Mouse (Mus musculus) retina, postnatal 7 days (tissue): Measurements from ENCODE around the gene Fam193b.

Experiments used
- DNase-seq: peaks from one replicate; pipeline ENCODE4 v3.0.0-alpha.2; 2012; ENCODE audit warnings: low read depth, low spot score

Fam193b gene

GRCm38 (mm10) chr13:55527834-55528772 is 42.8 kb downstream of the Fam193b start:
- DNase-seq = no peak

DNA sequence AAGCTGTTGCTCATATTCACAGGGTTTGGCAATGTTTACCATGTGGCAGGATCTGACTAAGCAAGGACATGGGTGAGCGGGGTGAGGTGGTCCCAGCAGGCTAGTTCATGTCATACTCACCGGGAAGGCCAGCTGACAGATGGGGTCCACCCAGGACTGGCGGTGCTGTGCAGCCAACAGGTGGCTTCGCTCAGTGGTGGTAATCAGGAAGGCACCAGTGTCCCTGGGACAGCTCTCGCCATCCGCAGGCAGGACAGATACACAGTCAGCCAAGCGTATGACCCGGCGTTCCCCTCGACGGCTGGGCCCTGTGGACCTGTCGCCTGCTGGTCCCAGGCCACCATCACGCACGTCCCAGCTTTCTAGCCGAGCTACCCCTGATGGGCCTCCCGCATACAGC is 43.7 kb downstream of the Fam193b start:
- no peak for DNase-seq

DNA sequence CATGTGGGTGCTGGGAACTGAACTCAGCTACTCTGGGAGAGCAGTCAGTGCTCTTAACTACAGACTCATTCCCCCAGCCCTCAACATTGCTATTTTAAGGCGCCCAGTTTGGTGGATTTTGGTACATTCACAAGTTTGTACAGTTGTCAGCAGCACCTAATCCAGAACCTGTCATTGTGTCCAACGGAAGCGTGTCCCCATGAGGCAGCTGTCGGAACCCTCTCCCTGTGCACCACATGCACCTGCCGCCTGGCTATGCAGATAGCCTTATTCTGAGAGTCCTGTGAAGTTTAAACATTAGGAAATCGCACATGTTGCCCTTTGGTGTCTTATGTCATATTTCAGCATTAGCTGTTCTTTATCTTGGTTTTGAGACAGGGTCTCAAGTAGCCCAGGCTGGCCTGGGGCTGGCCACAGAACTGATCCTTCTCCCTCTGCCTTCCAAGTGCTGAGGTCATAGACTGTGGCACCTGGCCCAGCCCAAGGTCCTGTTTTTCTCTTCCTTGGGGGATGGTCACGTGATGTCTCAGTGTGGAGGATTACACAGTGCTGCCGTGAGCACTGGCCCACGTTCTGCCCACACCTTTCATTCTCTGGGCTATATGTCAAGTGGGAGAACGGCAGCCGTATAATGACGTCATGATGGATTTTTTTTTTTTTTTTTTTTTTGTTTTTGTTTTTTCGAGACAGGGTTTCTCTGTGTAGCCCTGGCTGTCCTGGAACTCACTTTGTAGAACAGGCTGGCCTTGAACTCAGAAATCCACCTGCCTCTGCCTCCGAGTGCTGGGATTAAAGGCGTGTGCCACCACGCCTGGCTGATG is 45.0 kb downstream of the Fam193b start:
- no peak for DNase-seq

DNA sequence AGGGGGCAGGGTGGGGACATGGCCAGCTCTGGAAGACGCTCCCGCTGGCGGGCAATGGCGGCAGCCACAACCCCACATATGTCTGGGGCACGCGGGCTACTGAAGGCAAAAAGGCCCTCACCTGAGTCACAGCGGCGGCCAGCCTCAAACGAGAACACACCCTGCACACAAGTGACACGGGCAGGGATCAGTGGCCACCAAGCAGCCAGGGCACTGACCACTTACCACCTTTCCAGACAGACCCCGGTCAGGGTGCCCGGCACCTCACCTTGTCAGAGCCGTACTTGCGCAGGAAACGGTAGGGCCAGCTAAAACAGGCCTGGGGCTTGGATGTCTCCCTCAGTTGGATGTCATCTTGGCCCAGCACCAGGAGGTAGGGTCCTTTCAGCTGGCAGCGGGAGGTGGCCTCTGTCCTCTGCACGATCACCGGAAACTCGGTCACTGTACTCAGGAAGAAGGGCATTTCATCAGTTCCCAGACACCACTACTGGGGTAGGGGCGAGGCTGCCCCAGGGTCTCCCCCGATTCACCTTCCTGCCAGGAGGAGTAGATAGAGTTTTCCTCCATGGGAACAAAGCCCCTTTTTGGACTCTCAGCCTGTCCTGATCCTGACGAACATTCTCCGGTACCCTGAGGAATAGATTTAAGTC is 46.8 kb downstream of the Fam193b start:
- DNase-seq = no peak

DNA sequence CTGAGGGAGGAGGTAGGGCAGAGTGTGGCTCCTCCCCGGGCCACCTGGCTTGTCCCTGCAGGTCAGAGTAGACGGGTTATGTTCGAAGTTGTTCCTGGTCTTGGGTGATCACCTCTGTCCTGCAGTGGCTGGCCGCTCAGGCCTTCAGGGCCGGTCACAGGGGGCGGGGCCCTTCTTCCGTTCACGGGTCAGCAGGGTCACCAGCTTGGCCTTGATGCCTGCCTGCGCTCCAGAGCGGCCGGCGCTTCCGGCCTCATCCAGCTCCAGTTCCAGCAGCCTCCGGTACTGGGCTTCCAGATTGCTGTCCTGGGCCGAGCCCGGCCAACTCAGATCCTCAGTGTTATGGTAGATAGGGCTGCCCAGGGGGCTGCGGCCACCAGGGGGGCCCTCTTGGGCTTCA is 47.6 kb downstream of the Fam193b start:
- DNase-seq = no peak

- DNase-seq = no peak
Observed at GRCm38 (mm10) chr13:55522730-55523129, 48.2 kb downstream of the Fam193b start.

DNA sequence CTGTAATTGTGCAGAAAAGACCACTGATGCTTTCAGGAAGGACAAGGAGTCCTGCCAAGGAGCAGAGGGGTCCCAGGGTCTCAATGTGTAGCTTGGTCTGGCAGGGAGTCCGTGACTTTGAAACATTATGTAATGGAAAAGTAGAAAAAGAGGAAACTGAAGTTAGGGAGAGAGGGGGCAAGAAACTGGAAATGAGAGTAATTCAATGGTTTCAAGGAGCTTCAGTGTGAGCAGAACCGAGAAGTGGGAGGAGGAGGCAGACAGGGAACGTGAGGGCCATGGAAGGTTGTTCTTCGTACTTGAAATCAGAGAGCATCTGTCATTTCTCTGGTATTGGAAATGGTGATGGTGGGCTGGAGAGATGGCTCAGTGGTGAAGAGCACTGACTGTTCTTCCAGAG is 51.3 kb downstream of the Fam193b start:
- DNase-seq = no peak

DNA sequence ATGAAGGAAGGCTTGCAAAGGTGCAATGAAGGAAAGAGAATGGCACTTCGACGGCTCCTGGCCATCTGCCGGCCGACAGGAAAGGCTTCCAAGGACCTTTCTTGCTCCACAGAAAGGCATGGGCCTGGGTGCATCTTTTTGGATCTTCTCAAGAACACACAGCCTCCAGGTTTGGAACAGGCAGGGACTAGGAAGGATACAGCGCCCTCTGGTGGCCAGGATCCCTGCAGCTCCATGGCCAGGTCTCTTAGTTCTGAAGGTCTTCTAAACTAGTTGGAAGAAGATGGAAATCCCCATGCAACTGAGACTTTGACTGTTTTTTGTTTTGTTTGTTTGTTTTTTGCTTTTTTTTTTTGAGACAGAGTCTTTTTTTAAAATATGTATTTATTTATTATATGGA is 54.0 kb downstream of the Fam193b start:
- DNase-seq = peak; percentile 75

DNA sequence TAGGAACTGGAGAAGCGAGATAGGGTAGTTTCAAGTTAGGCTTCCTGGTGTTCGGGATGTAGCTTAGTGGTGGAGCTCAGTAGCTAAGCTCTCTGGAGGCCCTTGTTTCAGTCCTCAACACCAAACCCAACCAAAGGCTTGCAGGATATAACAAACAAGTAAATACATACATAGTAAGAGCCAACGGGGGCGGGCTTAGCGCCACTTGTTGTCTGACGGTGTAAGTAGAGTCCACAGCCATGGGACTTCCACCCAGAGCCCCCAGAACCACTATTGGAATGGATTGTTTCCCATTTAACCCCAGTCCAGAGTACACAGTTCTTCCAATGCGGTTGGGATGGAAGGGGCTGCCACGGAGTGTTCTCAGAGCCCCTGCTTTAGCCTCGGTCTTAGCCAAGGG is 57.1 kb downstream of the Fam193b start:
- no peak for DNase-seq

DNA sequence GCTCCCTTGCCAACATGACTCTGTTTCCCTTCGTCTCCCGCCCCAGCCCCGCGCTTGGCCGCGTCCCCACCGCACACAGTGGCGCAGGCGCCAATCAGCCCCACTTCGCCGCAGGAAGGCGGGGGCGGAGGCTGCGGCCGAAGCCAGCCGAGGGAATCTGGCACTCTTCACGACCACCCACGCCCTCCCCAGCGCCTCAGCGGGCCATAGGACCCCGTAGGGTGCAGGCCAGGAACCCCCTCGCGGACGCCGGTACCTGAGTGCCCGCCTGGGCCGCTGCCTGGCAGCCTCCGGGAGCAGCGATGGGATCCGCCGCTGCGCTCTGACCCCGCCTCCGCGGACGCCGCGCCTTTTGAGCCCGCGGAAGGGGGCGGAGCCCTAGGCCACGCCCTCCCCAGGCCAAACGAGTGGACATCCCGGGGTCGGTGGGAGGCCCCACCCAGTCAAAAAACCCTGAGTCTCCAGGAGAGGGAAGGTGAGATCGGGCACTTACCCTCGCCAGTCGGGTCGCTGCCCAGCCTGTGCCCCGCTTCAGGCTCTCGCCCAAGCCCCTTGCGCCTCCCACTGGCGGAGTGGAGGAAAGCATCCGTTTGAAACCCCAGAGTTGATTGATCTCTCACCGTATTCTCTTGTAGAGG is 57.7 kb downstream of the Fam193b start, which contains the start of gene Pdlim7:
Pdlim7 (minus strand) TSS at position 566 of the 638 bp plus-strand sequence.
- peak; percentile 72 for DNase-seq

DNA sequence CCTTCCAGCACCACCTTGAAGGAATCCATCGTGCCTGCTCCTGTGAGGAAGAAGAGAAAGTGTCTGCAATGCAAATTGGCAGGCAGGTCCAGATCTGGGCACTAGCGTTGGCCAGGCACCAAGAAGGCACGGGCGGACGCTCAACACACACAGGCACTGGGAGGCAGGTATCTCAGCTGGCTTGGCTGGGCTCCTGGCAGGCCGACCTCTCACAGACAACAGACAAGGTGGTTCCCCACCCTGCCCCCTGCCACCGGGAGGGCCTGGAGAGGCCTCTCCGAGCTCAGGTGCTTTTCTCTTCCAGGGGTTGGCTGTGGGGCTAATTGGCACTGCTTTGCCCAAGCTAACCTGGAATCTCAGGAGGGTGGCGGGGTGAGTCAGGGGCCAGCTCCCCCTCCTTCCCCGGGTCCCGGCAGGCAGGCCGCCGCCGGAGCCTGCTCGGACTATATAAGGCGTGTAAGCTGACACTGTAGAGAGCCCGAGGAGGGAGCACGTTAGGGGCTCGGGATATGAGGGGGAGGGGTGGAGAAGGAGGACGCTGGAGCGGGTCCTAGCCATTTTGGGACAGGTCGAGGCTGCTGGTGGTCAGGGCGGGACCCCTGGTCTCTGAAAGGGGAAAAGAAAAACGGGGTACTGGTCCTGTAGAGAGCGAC is 58.4 kb downstream of the Fam193b start:
- DNase-seq = no peak

- no peak for DNase-seq
Observed at GRCm38 (mm10) chr13:55511492-55511861, 59.4 kb downstream of the Fam193b start.

DNA sequence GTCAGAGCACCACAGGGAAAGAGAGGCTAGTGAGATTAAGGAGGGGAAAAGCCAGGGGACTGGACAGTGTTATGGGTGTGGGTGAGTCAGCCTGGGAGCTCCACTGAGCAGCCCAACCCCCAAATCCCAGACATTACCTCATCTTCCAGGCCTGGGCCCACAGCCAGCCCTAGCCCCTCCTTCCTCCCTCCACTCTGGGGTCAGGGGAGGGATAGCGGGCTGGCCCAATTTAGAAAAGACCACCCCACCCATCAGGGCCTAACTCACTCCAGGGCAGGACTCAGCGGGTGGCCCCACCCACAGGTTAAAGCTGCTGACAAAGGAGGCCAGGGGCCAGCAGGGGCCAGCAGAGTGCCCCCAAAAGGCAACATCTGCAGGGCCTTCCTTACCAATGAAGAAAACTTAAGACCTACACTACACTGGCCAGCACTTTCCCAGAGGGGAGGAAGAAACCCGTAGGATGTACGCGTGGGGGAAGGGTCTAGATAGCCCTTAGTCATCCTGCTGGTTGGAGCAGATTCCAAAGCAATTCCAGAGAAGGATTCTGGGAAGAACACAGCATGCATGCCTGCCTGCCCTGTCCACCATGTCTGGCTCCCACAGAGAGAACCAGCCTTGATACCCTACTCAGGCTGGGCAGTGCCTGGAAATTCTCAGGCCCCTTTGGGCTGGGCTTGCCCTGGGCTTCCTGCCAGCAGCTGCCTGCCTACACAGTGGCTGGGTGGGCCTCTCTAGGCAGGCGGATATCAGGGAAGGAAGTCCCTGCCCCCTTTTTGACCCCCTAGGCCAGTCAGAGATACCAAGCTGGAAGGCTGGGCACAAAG is 60.0 kb downstream of the Fam193b start:
- DNase-seq = no peak

DNA sequence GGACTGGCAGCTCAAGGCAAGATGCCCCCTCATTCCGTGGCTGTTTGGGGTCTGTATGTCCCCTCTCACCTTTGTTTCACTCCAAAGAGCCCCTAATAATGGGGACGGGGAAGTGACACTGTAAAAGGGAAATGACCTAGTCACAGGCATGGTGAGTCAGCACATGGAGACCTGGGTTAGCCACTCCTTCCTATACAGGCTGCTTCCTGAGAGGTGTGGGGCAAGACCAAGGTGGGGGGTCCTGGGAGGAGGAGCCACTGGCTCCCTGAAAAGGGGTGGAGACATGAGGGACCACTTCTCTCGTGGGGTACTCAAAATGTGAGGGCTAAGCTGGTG is 60.6 kb downstream of the Fam193b start:
- DNase-seq = no peak

DNA sequence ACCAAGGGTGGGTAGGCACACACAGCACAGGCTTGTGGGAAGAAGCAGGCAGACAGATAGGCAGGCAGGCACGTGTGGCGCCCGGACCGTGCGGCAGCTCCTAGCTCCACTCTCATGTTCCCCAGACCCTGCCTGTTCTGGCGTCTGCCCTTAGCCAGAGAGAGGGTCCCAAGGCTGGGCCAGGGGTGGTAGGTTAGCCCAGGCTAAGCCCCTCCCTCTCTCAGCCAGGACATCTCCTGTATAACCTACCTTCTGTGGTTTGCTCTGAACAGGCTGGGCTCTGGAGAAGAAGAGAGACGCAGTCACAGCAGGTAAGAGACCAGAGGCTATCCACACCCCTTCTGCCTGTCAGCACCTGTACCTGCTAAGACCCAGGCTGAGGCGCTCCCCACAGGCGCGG is 62.4 kb downstream of the Fam193b start:
- no peak for DNase-seq

DNA sequence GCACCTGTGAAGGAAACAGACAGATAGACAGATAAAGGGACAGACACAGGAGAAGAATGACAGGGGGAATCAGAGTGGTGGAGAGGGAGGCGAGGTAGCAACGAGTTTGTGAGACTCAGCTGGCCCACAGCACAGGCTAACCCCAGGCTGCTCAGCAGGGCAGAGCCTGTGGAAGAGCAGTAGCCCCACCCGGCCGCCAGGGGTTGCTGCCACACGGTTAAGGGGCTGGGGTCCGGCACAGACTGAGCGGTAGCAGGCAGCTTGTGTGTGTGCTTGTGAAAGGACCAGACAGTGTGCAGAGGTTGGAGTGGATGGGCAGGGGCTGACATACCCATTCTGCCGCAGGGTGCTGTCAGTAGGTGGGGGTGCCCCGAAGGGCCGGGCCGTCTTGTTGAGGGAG is 63.0 kb downstream of the Fam193b start:
- no peak for DNase-seq

DNA sequence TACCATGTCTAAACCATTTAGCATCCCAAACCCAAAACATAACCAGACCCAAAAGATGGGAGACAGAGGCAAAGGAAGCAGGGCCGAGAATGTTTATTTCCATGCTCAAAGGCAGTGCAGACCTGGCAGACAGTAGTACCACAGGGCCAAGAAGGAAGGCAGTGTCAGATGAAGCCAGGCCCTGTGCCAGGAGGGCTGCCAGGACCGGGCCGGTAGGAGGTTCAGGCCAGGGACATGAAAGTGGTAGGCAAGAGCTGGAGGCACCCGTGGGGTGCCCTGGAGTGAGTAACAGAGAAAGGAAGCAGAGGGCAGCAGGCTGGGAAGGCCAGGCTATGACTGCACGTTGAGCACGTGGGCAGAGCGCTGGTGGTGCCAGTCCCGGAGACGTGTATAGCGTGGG is 64.2 kb downstream of the Fam193b start:
- DNase-seq = no peak

DNA sequence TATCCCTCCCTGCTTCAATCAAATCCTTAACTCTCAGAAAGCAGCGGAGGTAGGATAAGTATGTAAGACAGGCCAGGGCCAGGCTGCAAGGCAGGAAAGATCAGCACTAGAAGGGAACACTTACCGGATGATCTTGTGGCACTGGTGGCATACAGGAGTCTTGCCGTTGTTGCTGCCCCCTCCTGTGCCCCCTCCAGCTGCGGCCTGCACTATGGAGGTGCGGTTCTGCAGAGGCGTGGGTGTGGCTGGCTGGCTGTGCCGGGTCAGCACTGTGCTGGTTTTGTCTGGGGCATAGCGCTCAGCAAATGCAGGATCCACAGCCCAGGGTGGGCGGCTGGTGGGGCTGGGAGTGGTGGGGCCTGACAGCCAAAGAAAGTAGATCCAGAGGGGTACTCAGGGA is 65.1 kb downstream of the Fam193b start:
- no peak for DNase-seq

DNA sequence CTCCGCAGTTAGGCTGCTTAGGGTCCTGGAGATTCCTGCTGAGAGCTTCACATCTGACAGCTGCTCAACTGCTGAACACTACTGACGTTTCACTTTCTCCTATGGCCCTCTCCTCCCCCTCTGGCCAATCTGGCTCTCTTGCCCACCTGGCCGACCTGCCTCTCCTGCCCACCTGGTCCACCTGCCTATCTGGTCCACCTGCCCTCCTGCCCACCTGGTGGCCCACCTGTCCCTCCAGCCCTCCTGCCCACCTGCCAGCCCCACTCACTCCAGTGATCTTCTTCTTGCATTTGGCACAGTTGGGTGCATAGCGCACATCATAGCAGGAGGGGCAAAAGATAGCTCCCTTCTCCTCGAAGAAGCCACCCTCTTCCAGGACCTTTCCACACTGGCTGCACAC is 66.5 kb downstream of the Fam193b start:
- no peak for DNase-seq

DNA sequence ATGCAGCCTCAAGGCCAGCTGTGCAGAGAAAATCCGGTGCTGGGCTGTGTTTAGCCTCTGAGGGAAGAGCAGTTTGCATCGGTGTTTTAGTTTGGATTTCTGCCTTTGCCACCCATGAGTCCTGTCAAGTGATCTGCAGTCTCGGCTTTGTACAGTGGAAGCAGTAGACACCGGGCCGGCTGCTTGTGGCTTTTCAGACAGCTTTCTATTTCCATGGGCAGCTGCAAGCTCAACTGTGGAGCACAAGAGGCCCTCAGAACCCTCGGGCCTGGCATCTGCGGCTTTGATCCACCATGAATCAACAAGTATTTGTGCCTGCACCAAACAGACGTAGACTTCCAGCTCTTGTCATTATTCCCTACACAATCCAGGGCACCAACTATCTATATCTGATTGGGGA is 68.5 kb downstream of the Fam193b start:
- DNase-seq = no peak
